Mouse (Mus musculus) CH12.LX (cell line): Measurements from ENCODE around the gene 9130409I23Rik. TPM values are rescaled to one million over a fixed set of nuclear protein-coding genes. Genes with fewer than 3 reads are reported as not detected.

ENCODE experiments used
- DNase-seq: peaks from one replicate; pipeline ENCODE4 v3.0.0-alpha.2; 2013; ENCODE audit errors: extremely low read depth
- H3K27ac ChIP-seq: 2 replicates; pipeline ENCODE4 v1.5.1; 2012; ENCODE audit warnings: low read depth, mild to moderate bottlenecking, control low read depth, moderate library complexity; ENCODE audit not compliant: insufficient read depth
- H3K27me3 ChIP-seq: replicated peaks from 2 replicates; pipeline ENCODE3; 2012; ENCODE audit warnings: inconsistent platforms
- H3K36me3 ChIP-seq, 2 experiments: replicated peaks in 1 of 2; 2 replicates each; pipeline versions ENCODE3 to v1.6.1; 2012; ENCODE audit warnings: inconsistent platforms in 1 of 2, low read length in 1 of 2, mild to moderate bottlenecking in 1 of 2, mixed read lengths in 1 of 2, moderate library complexity in 1 of 2; ENCODE audit not compliant: control insufficient read depth in 1 of 2, insufficient read depth in 1 of 2
- H3K4me1 ChIP-seq, 2 experiments: 2 replicates each; pipeline ENCODE4 v1.6.1; 2012; ENCODE audit warnings: inconsistent platforms in 1 of 2, moderate library complexity in 1 of 2; ENCODE audit not compliant: insufficient read depth in 2 of 2, control insufficient read depth in 1 of 2
- H3K4me2 ChIP-seq: 2 replicates; pipeline ENCODE4 v1.6.1; 2012; ENCODE audit warnings: low read depth, mild to moderate bottlenecking, control low read depth; ENCODE audit not compliant: poor library complexity, insufficient read depth, severe bottlenecking
- H3K4me3 ChIP-seq, 3 experiments: fragments of 150-350 bp in 1 of 3; sonication (generic) in 1 of 3; replicated peaks in 1 of 3; 2 replicates each; pipeline versions ENCODE3 to v1.5.1; 2011 to 2012; ENCODE audit warnings: low read depth in 2 of 3, low read length in 2 of 3, mild to moderate bottlenecking in 2 of 3, moderate library complexity in 2 of 3, control low read depth in 1 of 3, improper control_type of control experiment in 1 of 3, inconsistent platforms in 1 of 3, mixed read lengths in 1 of 3; ENCODE audit not compliant: poor library complexity in 1 of 3
- H3K79me2 ChIP-seq: replicated peaks from 2 replicates; pipeline ENCODE4 v1.6.1; 2012; ENCODE audit warnings: mild to moderate bottlenecking, moderate library complexity; ENCODE audit not compliant: control insufficient read depth, poor library complexity, insufficient read depth, severe bottlenecking; ENCODE audit errors: extremely low read depth
- H3K9ac ChIP-seq: 2 replicates; pipeline ENCODE4 v1.6.1; 2012; ENCODE audit warnings: low read depth, mild to moderate bottlenecking, control low read depth, moderate library complexity; ENCODE audit not compliant: insufficient read depth
- H3K9me3 ChIP-seq: replicated peaks from 2 replicates; pipeline ENCODE3; 2012; ENCODE audit warnings: low read length, inconsistent platforms, mixed read lengths
- BHLHE40 ChIP-seq: IDR thresholded peaks from 2 replicates; pipeline ENCODE4 v1.6.1; 2011; ENCODE audit warnings: mild to moderate bottlenecking, low read depth, low read length, improper control_type of control experiment
- CHD1 ChIP-seq: IDR thresholded peaks from 2 replicates; pipeline ENCODE4 v1.6.1; 2012; ENCODE audit warnings: low read depth, low read length, improper control_type of control experiment, inconsistent platforms
- CHD2 ChIP-seq: IDR thresholded peaks from 2 replicates; pipeline ENCODE4 v1.6.1; 2011; ENCODE audit warnings: low read length, improper control_type of control experiment
- E2F4 ChIP-seq: IDR thresholded peaks from 2 replicates; pipeline ENCODE4 v1.6.1; 2011; ENCODE audit warnings: low read depth, low read length, improper control_type of control experiment; ENCODE audit not compliant: insufficient replicate concordance
- ELF1 ChIP-seq: IDR thresholded peaks from 2 replicates; pipeline ENCODE4 v1.6.1; 2014; ENCODE audit warnings: low read depth, mild to moderate bottlenecking, inconsistent platforms, low read length, improper control_type of control experiment
- GABPA ChIP-seq: IDR thresholded peaks from 2 replicates; pipeline ENCODE4 v1.6.1; 2012; ENCODE audit warnings: low read depth, low read length, improper control_type of control experiment, inconsistent platforms; ENCODE audit not compliant: insufficient replicate concordance
- JUN ChIP-seq: IDR thresholded peaks from 2 replicates; pipeline ENCODE4 v1.6.1; 2011; ENCODE audit warnings: low read depth, mild to moderate bottlenecking, low read length, improper control_type of control experiment, moderate library complexity; ENCODE audit not compliant: insufficient read depth
- JUND ChIP-seq: conservative IDR thresholded peaks from 2 replicates; pipeline ENCODE4 v1.6.1; 2011; ENCODE audit warnings: low read depth, low read length, improper control_type of control experiment
- KAT2A ChIP-seq: IDR thresholded peaks from 2 replicates; pipeline ENCODE4 v1.6.1; 2012; ENCODE audit warnings: low read length, improper control_type of control experiment, inconsistent platforms; ENCODE audit not compliant: insufficient replicate concordance
- MAZ ChIP-seq: IDR thresholded peaks from 2 replicates; pipeline ENCODE4 v1.6.1; 2012; ENCODE audit warnings: low read depth, mild to moderate bottlenecking, inconsistent platforms, low read length, improper control_type of control experiment, moderate library complexity
- MEF2A ChIP-seq: IDR thresholded peaks from 2 replicates; pipeline ENCODE4 v1.6.1; 2014; ENCODE audit warnings: low read depth, mild to moderate bottlenecking, inconsistent platforms, low read length, improper control_type of control experiment, borderline replicate concordance
- MXI1 ChIP-seq: IDR thresholded peaks from 2 replicates; pipeline ENCODE4 v1.6.1; 2011; ENCODE audit warnings: mild to moderate bottlenecking, low read depth, low read length, improper control_type of control experiment
- PAX5 ChIP-seq: IDR thresholded peaks from 2 replicates; pipeline ENCODE4 v1.6.1; 2012; ENCODE audit warnings: low read length, inconsistent platforms, mixed read lengths
- POLR2A ChIP-seq: IDR thresholded peaks from 2 replicates; pipeline ENCODE4 v1.6.1; 2011; ENCODE audit warnings: low read depth, mild to moderate bottlenecking, improper control_type of control experiment, low read length
- POLR2AphosphoS2 ChIP-seq: IDR thresholded peaks from 2 replicates; pipeline ENCODE4 v1.6.1; 2011; ENCODE audit warnings: low read depth, low read length, improper control_type of control experiment
- RAD21 ChIP-seq: IDR thresholded peaks from 2 replicates; pipeline ENCODE4 v1.6.1; 2011; ENCODE audit warnings: low read depth, mild to moderate bottlenecking, low read length, improper control_type of control experiment, moderate library complexity
- RCOR1 ChIP-seq: conservative IDR thresholded peaks from 2 replicates; pipeline ENCODE4 v1.6.1; 2012; ENCODE audit warnings: low read depth, mild to moderate bottlenecking, inconsistent platforms, low read length, improper control_type of control experiment
- SMC3 ChIP-seq: IDR thresholded peaks from 2 replicates; pipeline ENCODE4 v1.6.1; 2011; ENCODE audit warnings: low read depth, low read length, improper control_type of control experiment
- TBP ChIP-seq: conservative IDR thresholded peaks from 2 replicates; pipeline ENCODE4 v1.6.1; 2011; ENCODE audit warnings: low read depth, low read length, improper control_type of control experiment
- ZKSCAN1 ChIP-seq: IDR thresholded peaks from 2 replicates; pipeline ENCODE4 v1.6.1; 2012; ENCODE audit warnings: low read depth, inconsistent platforms, low read length, improper control_type of control experiment, borderline replicate concordance
- ZMIZ1 ChIP-seq: IDR thresholded peaks from 2 replicates; pipeline ENCODE4 v1.6.1; 2012; ENCODE audit warnings: low read depth, mild to moderate bottlenecking, inconsistent platforms, low read length, improper control_type of control experiment
- ZNF384 ChIP-seq: IDR thresholded peaks from 2 replicates; pipeline ENCODE4 v1.6.1; 2012; ENCODE audit warnings: low read depth, low read length, improper control_type of control experiment, inconsistent platforms
- dilution Hi-C: fragments of 300-500 bp; cut with MboI; formaldehyde crosslinking; loops from 2 replicates; pipeline ENCODE4 v1.14.3; 2020; ENCODE audit warnings: low sequenced_read_pairs; ENCODE audit not compliant: extremely low pct_unique_long_range_greater_than_20kb, extremely low pct_ligation_motif_present
- in situ Hi-C: fragments of 300-500 bp; cut with MboI; formaldehyde crosslinking; loops from 3 replicates; pipeline ENCODE4 v1.14.3; 2019; ENCODE audit warnings: low sequenced_read_pairs, low pct_ligation_motif_present, low pct_unique_long_range_greater_than_20kb, mixed read lengths
- polyA plus RNA-seq: library from polyadenylated mRNA; unstranded; fragments of >175 nt; gene quantifications from 2 replicates; pipeline ENCODE4 v1.2.1, GENCODE M21; 2012; ENCODE audit warnings: low read depth; ENCODE audit not compliant: insufficient read length
- total RNA-seq, 2 experiments: library from RNA; depleted of rRNA; stranded (reverse); fragments of 300-350 nt in 1 of 2; fragments of >200 nt in 1 of 2; gene quantifications; 2 replicates each; pipeline ENCODE4 v1.2.3; 2012 to 2014

The 9130409I23Rik gene
- total and polyA plus RNA-seq, 3 experiments = not detected

DNA sequence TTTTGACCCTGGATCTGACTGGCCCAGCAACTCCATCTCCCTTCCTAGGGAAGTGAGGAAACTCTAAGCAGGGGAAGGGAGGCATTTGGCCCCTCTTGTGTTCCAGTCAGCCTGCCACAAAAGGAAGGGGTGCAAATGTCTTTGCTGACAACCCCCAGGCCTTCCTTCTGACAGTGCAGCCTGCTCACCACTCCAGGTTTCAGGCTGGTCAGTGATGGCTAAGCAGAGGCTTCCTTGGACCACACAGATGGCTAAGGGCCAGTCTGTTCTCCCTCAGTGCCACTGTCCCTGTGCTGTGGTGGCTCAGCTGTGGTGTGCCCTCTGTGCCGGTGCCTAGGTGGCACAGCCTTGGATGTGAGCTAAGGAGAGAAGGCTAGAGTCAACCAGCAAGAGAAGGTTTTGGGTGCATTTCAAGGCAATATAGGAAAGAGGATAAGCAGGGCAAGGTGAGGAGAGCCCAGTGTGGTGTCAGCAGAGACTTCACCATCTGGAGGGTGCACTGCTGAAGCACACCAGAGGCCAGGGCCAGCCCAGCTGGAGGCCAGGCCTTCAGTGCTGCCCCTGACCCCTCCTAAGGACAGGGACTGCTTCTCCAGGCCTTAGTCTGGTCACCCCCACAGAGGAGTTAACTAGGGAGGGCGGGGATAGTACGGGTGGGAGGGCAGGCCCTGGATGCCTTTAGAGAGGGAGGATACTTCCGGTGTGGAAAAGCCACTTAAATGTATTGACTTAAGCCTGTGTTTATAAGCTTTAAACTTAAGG, 40.7 kb upstream of the 9130409I23Rik start:
- TF ChIP-seq RCOR1 (no peak), ZNF384 (no peak), ZMIZ1 (no peak), CHD2 (no peak), BHLHE40 (no peak), KAT2A (no peak), SMC3 (no peak), E2F4 (no peak), POLR2AphosphoS2 (no peak)
- TF ChIP-seq, all 38 proteins: peak for 0
- Histone ChIP-seq H3K27ac (no peak overlapping the region), H3K4me1 (peaks cover 8 to 22% of the 10 kb centered on the region in 2 experiments), H3K9me3 (no peaks in the 10 kb centered on the region), H3K4me3 (no peak overlapping the region), H3K27me3 (no peaks in the 10 kb centered on the region), H3K4me2 (no peak overlapping the region), H3K36me3 (peaks cover 0 to 9% of the 10 kb centered on the region in 2 experiments), H3K79me2 (no peaks in the 10 kb centered on the region), H3K9ac (no peak overlapping the region)
- dilution Hi-C loops (no loop called here), in situ Hi-C loops (loop anchor here (25.0 kb wide), 1 partner anchor 527 kb away; no protein-coding TSS in a partner anchor)
- no peak for DNase-seq

DNA sequence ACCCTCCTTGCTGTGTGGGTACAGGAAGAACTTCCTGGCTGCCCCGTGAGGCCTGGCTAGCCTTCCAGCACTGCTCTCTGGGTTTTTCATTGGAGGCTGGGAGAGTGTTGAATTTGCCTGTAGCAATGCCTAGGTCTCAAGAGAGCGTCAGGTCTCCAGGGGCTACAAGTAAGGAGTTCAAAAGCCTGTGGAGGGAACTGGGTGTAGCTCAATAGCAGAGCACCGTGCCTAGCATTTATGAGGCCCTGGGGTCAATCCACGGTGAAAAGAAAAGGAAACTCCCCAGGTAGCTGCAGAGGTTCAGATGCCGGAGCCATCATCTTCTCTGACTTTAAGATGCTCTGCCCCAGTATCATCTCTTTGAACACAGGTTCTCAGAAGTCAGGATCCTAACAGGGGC, 39.4 kb upstream of the 9130409I23Rik start:
- Histone ChIP-seq H3K36me3 (peaks cover 0 to 9% of the 10 kb centered on the region in 2 experiments), H3K27ac (no peak overlapping the region), H3K4me3 (no peak overlapping the region), H3K79me2 (no peaks in the 10 kb centered on the region)
- in situ Hi-C loops = loop anchor here (25.0 kb wide), 1 partner anchor 526 kb away; no protein-coding TSS in a partner anchor
- DNase-seq = no peak
- TF ChIP-seq CHD1 = no peak
- no peak for TF ChIP-seq MXI1
- TF ChIP-seq JUN = no peak
- no peak for TF ChIP-seq GABPA
- TF ChIP-seq PAX5 = no peak
- no peak for TF ChIP-seq MEF2A
- no peak for TF ChIP-seq RAD21
- no peak for TF ChIP-seq POLR2A
- no peak for TF ChIP-seq MAZ
- TF ChIP-seq CHD2 = no peak
- TF ChIP-seq TBP = no peak
- TF ChIP-seq ELF1 = no peak
- no peak for TF ChIP-seq JUND
- no peak for TF ChIP-seq ZKSCAN1
- TF ChIP-seq, all 38 proteins: peak for 0
- no peaks in the 10 kb centered on the region for H3K9me3 ChIP-seq
- dilution Hi-C loops = no loop called here
- H3K4me1 ChIP-seq = peaks cover 14 to 30% of the 10 kb centered on the region in 2 experiments
- H3K4me2 ChIP-seq = no peak overlapping the region
- H3K9ac ChIP-seq = no peak overlapping the region
- H3K27me3 ChIP-seq = no peaks in the 10 kb centered on the region
